Mouse (Mus musculus) CD4-positive, CD25-positive, alpha-beta regulatory T cell, adult 2 months (primary cell): ENCODE data around the gene Magee2.
A peak's percentile ranks its signal among the peaks of the same experiment; 100 is the strongest.
"Not testable (repeated sequence)": the region's sequence is repeated elsewhere in the genome, so short reads cannot be mapped to it uniquely, and the experiment has no call there.

Source experiments
- DNase-seq: peaks from one replicate; pipeline ENCODE4 v3.0.0-alpha.2; 2012; ENCODE audit warnings: low read depth, low spot score

Magee2 gene

GRCm38 (mm10) chrX:104856751-104857341, at the start of gene Magee2:
Gene Magee2 (minus strand): TSS chrX:104857267.
- DNase-seq, result peak; percentile 60

- DNase-seq, result no peak
These were observed 3.5 kb downstream of the Magee2 start for GRCm38 (mm10) chrX:104853610-104854009.

GRCm38 (mm10) chrX:104817583-104817982, 39.5 kb downstream of the Magee2 start:
- DNase-seq, result not testable (repeated sequence)

GRCm38 (mm10) chrX:104816987-104817386, 40.1 kb downstream of the Magee2 start:
- not testable (repeated sequence) for DNase-seq

- peak; percentile 1 for DNase-seq
These were observed 43.4 kb downstream of the Magee2 start for GRCm38 (mm10) chrX:104813704-104814103.
